Mouse (Mus musculus) midbrain, postnatal 0 days (tissue): Measurements from ENCODE around the gene Fam131a. TPM values are rescaled to one million over a fixed set of nuclear protein-coding genes. Genes with fewer than 3 reads are reported as not detected.

Experiments used
- ATAC-seq: fragments of 200-750 bp; cut with Nextera tagmentation; 2 replicates; pipeline ENCODE4 v1.8.0; 2017; ENCODE audit warnings: moderate number of reproducible peaks, mild to moderate bottlenecking, moderate TSS enrichment, moderate library complexity; ENCODE audit not compliant: low FRiP score
- DNase-seq: peaks from one replicate; pipeline ENCODE4 v3.0.0-alpha.2; 2015; ENCODE audit warnings: low spot score
- H3K27ac ChIP-seq: fragments of 300-500 bp; sonication (generic); 2 replicates; pipeline ENCODE4 v1.5.1; 2014; ENCODE audit warnings: low read depth, mild to moderate bottlenecking, low read length, mixed read lengths
- H3K27me3 ChIP-seq: fragments of 300-500 bp; sonication (generic); 2 replicates; pipeline ENCODE4 v1.6.1; 2014; ENCODE audit warnings: low read length, control low read depth, mixed read lengths; ENCODE audit not compliant: insufficient read depth
- H3K36me3 ChIP-seq: fragments of 300-500 bp; sonication (generic); 2 replicates; pipeline ENCODE4 v1.6.1; 2014; ENCODE audit warnings: low read length, control low read depth, mixed read lengths; ENCODE audit not compliant: insufficient read depth
- H3K4me1 ChIP-seq: fragments of 300-500 bp; sonication (generic); 2 replicates; pipeline ENCODE4 v1.6.1; 2014; ENCODE audit warnings: mild to moderate bottlenecking, control low read depth, antibody characterized with exemption, low read length, mixed read lengths; ENCODE audit not compliant: insufficient read depth
- H3K4me2 ChIP-seq: fragments of 300-500 bp; sonication (generic); 2 replicates; pipeline ENCODE4 v1.6.1; 2014; ENCODE audit warnings: low read depth, mild to moderate bottlenecking, low read length, mixed read lengths; ENCODE audit not compliant: poor library complexity, severe bottlenecking
- H3K4me3 ChIP-seq: fragments of 300-500 bp; sonication (generic); 2 replicates; pipeline ENCODE4 v1.5.1; 2014; ENCODE audit warnings: low read depth, mild to moderate bottlenecking, low read length, moderate library complexity
- H3K9ac ChIP-seq: fragments of 300-500 bp; sonication (generic); replicated peaks from 2 replicates; pipeline ENCODE4 v1.6.1; 2014; ENCODE audit warnings: mild to moderate bottlenecking, low read length, moderate library complexity, mixed read lengths; ENCODE audit not compliant: poor library complexity, severe bottlenecking
- H3K9me3 ChIP-seq: fragments of 300-500 bp; sonication (generic); 2 replicates; pipeline ENCODE4 v1.6.1; 2016; ENCODE audit warnings: low read length, control low read depth
- CTCF ChIP-seq: IDR thresholded peaks from 2 replicates; pipeline ENCODE4 v1.5.1; 2016; ENCODE audit warnings: antibody characterized with exemption, mild to moderate bottlenecking
- WGBS: fragments of 180-500 bp; shearing (Covaris S2); extraction: QIAGEN DNeasy Blood & Tissue Kit; methylation state at CpG from one replicate; pipeline ENCODE4 v1.1.7; 2014; 5-methylcytosine and 5-hydroxymethylcytosine counted together
- polyA plus RNA-seq: library from polyadenylated mRNA; unstranded; fragments of >200 nt; fragmentation: Nextera tagmentation; extraction: Ambion mirVana; gene quantifications from 2 replicates; pipeline ENCODE4 v1.2.1, GENCODE M21; 2015
- total RNA-seq: library from RNA; depleted of rRNA; stranded (reverse); fragments of >200 nt; gene quantifications from 2 replicates; pipeline ENCODE4 v1.2.3, GENCODE M21; 2014

The Fam131a gene
- total and polyA plus RNA-seq, 2 experiments from 2014 or later: 70.9 to 173 TPM

DNA sequence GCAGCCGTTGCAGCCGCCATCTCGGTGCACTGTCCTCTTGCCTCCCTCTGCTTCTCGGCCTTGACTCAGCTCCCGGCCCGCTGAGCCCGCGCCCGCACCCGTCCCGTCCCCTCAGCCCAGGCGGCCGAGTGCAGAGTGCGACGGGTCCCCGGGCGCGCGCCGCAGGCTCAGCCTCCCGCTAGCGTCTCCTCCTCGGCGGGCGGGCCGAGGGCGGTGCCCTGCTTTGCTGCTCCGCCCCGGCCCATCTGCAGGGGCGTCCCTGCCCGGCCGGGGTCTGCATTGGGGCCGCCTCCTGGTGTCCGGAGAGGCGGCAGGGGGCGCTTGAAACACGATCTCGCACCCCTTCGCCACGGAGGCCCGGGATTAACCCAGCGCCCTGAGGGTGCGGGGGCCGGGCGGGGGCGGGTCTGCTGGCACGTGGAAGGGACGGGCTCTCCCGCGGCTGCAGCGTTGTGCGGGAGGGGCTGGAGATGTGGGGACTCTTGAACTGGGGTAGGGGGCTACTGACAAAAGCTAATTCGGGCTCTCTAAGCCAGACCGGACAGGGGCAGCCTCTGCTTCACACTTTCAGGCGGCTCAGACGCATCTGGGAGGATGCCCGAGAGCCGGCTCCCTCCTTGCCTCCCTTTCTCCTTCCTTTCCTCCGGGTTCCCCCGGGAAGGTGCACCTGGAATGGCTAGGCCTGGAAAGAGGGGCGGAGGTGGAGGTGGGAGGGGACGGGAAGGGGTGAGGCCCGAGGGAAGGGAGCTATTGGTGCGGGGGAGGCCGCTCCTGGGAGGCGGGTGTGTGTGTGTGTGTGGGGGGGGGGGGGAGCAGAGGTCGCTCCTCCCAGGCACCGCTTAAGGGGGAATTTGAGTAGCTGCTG lies 23.2 kb downstream of the Fam131a start:
- Histone ChIP-seq H3K4me1 (peaks cover 12% of the 10 kb centered on the region), H3K9ac (peak overlapping the region; percentile 86), H3K9me3 (no peaks in the 10 kb centered on the region), H3K4me3 (peak overlapping the region; percentile 56), H3K27ac (peak overlapping the region; percentile 96), H3K36me3 (peaks cover 15% of the 10 kb centered on the region; the same call in 1 of the 2 replicates), H3K4me2 (peak overlapping the region; percentile 94), H3K27me3 (no peaks in the 10 kb centered on the region)
- DNase-seq: peak; percentile 83
- peak; percentile 64 for TF ChIP-seq CTCF
- WGBS: under 1% methylated on average over 59 of the region's 68 CpGs
- ATAC-seq: peak; percentile 63

DNA sequence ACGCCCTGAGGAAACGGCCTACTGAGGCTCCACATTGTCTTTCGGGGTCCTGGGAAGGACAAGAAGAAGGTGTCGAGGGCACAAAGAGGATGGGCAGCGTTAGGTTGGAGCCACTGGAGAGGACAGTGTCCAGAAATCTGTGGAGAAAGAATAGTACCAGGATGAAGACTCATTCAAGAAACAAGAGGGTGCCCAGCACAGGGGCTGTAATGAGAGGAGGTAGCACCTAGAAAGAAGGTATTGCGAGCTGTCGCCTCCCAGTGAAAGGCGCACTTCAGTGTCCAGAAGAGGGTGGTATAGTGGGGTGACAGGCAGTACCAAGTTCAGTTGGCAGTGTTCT lies 23.8 kb downstream of the Fam131a start:
- Histone ChIP-seq H3K9me3 (no peaks in the 10 kb centered on the region), H3K27ac (peak overlapping the region; percentile 96), H3K4me3 (peak overlapping the region; percentile 56), H3K27me3 (no peaks in the 10 kb centered on the region), H3K9ac (peak overlapping the region; percentile 86), H3K4me1 (peaks cover 12% of the 10 kb centered on the region), H3K36me3 (peaks cover 15% of the 10 kb centered on the region; the same call in 1 of the 2 replicates), H3K4me2 (peak overlapping the region; percentile 94)
- no peak for ATAC-seq
- DNase-seq: no peak
- peak; percentile 36; the same call in 1 of the 2 replicates for TF ChIP-seq CTCF
- WGBS: 3% methylated on average over 8 of the region's 8 CpGs

DNA sequence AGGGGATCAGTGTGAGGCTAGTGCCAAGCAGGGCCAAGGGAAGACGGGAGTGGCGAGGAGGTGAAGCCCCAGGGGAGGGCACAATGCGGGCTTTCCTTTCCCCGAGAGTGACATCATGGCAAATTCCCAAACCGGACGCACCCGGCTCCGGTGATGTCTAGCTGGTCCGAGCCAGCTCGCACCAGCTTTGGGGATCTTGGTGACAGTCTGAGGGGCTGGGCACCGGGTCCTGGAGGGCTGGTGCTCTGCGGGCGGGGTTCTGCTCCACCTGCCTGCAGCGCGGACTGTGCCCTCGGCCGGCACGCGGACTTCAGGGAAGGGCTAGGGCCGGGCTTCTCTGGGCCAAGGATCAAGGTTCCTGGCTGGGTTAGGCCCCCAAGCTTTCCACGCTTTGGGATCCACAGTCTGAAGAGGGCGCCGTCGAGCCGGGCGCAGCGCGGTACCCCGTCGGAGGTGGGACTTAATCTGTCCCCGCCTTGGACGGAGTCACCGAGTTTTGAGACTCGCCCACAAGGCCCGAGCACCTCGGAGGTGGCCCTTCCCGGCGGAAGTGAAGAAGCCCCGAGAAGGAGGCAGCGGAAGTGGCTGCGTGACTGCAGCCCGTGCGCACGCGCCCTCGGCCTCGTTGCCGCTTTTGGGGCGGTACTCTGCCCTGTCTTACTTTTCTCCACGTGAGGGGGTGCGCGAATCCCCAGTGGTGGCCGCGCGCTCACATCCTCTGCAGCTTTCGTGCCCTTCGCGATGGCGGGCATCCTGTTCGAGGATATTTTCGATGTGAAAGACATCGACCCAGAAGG lies 24.3 kb downstream of the Fam131a start, which contains the start of the genes Polr2h and Clcn2:
Gene Polr2h, plus strand, starts transcription at position 485 of the 797 bp plus-strand sequence.
Gene Clcn2, minus strand, starts transcription at position 566 of the 797 bp plus-strand sequence.
- H3K4me2 ChIP-seq: peak within 1 kb of the TSS; percentile 94
- peak; percentile 97 for DNase-seq
- H3K4me1 ChIP-seq: peaks cover 12% of the 10 kb centered on the region
- TF ChIP-seq CTCF: peak; percentile 74
- H3K27me3 ChIP-seq: no peaks in the 10 kb centered on the region
- peak within 1 kb of the TSS; percentile 86 for H3K9ac ChIP-seq
- WGBS: under 1% methylated on average over 62 of the region's 62 CpGs
- ATAC-seq: peak; percentile 90
- peak within 1 kb of the TSS; percentile 96 for H3K27ac ChIP-seq
- H3K4me3 ChIP-seq: peak within 1 kb of the TSS; percentile 56
- peaks cover 13% of the 10 kb centered on the region for H3K36me3 ChIP-seq
- H3K9me3 ChIP-seq: no peaks in the 10 kb centered on the region

DNA sequence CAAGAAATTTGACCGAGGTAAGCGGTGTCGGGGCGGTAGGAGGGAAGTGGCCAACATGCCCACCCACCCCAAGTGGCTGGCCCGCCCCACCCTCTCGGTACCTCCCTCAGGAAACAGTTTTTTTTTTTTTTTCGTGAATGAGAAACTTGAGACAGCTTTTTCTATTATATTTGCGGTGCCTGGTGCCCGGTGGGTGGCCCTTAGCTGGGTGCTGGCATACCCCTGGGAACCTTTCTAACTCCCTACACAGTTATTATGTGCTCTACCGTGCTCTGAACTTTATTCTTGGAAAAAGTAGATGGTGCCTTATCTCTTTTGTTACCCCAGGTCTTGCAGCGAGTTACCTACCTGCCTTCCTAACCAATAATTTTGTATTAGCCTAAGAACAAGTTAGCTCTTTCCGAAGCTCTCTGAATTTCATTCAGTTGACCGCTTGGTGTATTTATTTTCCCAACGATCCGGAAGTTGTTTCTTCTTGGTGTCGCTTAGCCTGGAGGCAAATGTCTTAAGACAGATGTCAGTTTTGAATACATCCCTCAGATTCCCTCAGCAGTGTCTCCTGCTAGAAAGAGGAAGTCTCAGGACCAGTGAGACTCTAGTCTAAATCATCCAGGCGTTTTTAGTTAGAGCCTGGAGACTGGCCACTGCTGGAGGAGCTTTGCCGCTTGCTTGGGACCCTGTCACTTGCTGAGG lies 25.1 kb downstream of the Fam131a start:
- no peak; the same call in 1 of the 2 replicates for ATAC-seq
- no peaks in the 10 kb centered on the region for H3K9me3 ChIP-seq
- H3K4me2 ChIP-seq: peak overlapping the region; percentile 94
- peaks cover 12% of the 10 kb centered on the region for H3K4me1 ChIP-seq
- peak overlapping the region; percentile 59 for H3K9ac ChIP-seq
- H3K4me3 ChIP-seq: peak overlapping the region; percentile 56
- TF ChIP-seq CTCF: no peak
- no peak for DNase-seq
- H3K27ac ChIP-seq: 0 out of 2 replicates have a peak overlapping the region, but pooled peaks have one; percentile 51
- peaks cover 13% of the 10 kb centered on the region for H3K36me3 ChIP-seq
- 4% methylated on average over 18 of the region's 18 CpGs for WGBS
- H3K27me3 ChIP-seq: no peaks in the 10 kb centered on the region

DNA sequence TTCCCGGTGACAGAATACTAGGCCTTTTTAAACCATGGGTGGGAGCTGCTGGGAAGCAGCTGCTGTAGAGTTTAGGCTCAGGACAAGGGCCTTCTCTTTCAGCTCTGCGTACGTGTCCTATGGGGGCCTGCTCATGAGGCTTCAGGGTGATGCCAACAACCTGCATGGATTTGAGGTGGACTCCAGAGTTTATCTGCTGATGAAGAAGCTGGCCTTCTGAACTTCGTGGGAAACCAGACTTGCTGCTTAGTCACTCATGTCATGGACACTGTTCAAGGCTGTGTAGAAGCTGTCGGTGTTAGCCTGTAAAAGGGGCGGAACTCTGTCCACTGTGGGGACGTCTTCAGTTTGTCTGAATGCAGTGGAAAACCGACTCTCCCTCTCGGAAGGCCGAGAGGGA lies 28.8 kb downstream of the Fam131a start:
- no peaks in the 10 kb centered on the region for H3K9me3 ChIP-seq
- H3K4me1 ChIP-seq: no peaks in the 10 kb centered on the region
- H3K4me2 ChIP-seq: no peak overlapping the region
- no peak overlapping the region for H3K4me3 ChIP-seq
- peaks cover 13% of the 10 kb centered on the region for H3K36me3 ChIP-seq
- no peaks in the 10 kb centered on the region for H3K27me3 ChIP-seq
- no peak for ATAC-seq
- no peak for TF ChIP-seq CTCF
- no peak for DNase-seq
- no peak overlapping the region for H3K9ac ChIP-seq
- WGBS: 90% methylated on average over 10 of the region's 10 CpGs
- no peak overlapping the region for H3K27ac ChIP-seq
